Mouse (Mus musculus) E14TG2a.4 (cell line): ENCODE measurements around the gene Actl6b.
A peak's percentile ranks its signal among the peaks of the same experiment; 100 is the strongest.

ENCODE experiments used
- H3K27me3 ChIP-seq: 2 replicates; pipeline ENCODE4 v1.6.1; 2014; ENCODE audit warnings: low read length, control low read depth; ENCODE audit not compliant: insufficient read depth
- H3K36me3 ChIP-seq: 2 replicates; pipeline ENCODE4 v1.6.1; 2014; ENCODE audit warnings: low read length, control low read depth; ENCODE audit not compliant: insufficient read depth
- H3K4me1 ChIP-seq: replicated peaks from 2 replicates; pipeline ENCODE4 v1.6.1; 2014; ENCODE audit warnings: low read depth, low read length, control low read depth
- H3K4me3 ChIP-seq: replicated peaks from 2 replicates; pipeline ENCODE4 v1.5.1; 2014; ENCODE audit warnings: mild to moderate bottlenecking, low read length
- H3K9me3 ChIP-seq: 2 replicates; pipeline ENCODE4 v1.6.1; 2014; ENCODE audit warnings: low read length, control low read depth
- CTCF ChIP-seq: conservative IDR thresholded peaks from 2 replicates; pipeline ENCODE4 v1.5.1; 2014; ENCODE audit warnings: low read length
- NANOG ChIP-seq: IDR thresholded peaks from 2 replicates; pipeline ENCODE4 v1.6.1; 2014; ENCODE audit warnings: borderline replicate concordance, low read length, mixed read lengths
- POU5F1 ChIP-seq: IDR thresholded peaks from 2 replicates; pipeline ENCODE4 v1.6.1; 2014; ENCODE audit warnings: low read length, borderline replicate concordance

Gene Actl6b

GRCm38 (mm10) chr5:137532131-137532807 is 21.0 kb upstream of the Actl6b start:
- peaks cover 51% of the 10 kb centered on the region for H3K4me1 ChIP-seq
- peak overlapping the region; percentile 89 for H3K4me3 ChIP-seq
- peaks cover 14% of the 10 kb centered on the region for H3K27me3 ChIP-seq
- H3K36me3 ChIP-seq, result peaks cover 32% of the 10 kb centered on the region
- TF ChIP-seq CTCF (no peak), POU5F1 (no peak), NANOG (no peak)
- no peaks in the 10 kb centered on the region for H3K9me3 ChIP-seq

DNA sequence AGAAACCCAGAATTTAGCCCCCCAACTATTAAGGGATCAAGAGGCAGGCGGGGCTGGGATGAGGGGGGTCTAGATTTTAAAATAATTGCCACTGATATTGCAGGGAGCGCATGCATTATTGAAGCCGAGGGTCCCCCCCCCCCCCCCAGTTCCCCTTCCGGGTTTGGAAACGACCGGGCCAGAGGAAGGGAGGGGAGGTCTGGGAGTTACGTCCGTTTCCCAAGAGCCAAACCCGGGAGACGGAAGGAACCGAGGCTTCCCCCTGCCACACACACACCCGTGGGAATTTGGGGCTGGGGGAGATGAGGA is 20.6 kb upstream of the Actl6b start:
- Histone ChIP-seq H3K36me3 (peaks cover 27% of the 10 kb centered on the region), H3K9me3 (no peaks in the 10 kb centered on the region), H3K4me3 (peak overlapping the region; percentile 89), H3K27me3 (peaks cover 14% of the 10 kb centered on the region), H3K4me1 (peaks cover 51% of the 10 kb centered on the region)
- TF ChIP-seq CTCF (no peak), POU5F1 (no peak), NANOG (no peak)

- H3K27me3 ChIP-seq, result peaks cover 14% of the 10 kb centered on the region
- H3K9me3 ChIP-seq, result no peaks in the 10 kb centered on the region
- peaks cover 46% of the 10 kb centered on the region for H3K4me1 ChIP-seq
- TF ChIP-seq CTCF (no peak), NANOG (no peak), POU5F1 (no peak)
- H3K36me3 ChIP-seq, result peaks cover 22% of the 10 kb centered on the region
- peak within 1 kb of the TSS; percentile 89 for H3K4me3 ChIP-seq
Observed at GRCm38 (mm10) chr5:137533117-137533827, 20.0 kb upstream of the Actl6b start, which contains the start of the genes Epo and Gnb2. Gene Epo, minus strand, starts transcription at chr5:137533242. Gene Gnb2, minus strand, starts transcription at chr5:137533510.

DNA sequence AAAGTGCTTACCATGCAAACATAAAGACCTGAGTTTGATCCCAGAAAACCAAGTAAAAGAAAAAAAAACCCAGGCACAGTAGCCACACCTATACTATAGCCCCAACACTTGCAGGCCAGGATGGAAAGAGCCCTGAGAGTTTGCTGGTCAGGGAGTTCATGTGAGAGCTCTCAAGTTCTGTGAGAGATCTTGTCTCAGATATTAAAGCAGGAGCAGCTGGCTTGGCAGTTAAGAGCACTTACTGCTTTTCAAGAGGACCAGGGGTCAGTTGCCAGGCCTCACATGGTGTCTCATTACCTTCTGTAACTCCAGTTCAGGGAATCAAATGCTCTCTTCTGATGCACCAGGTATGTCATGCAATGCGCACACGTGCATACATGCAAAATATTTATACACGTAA is 18.6 kb upstream of the Actl6b start:
- no peak overlapping the region for H3K4me3 ChIP-seq
- TF ChIP-seq POU5F1, result no peak
- no peak for TF ChIP-seq CTCF
- TF ChIP-seq NANOG, result no peak
- no peaks in the 10 kb centered on the region for H3K9me3 ChIP-seq

GRCm38 (mm10) chr5:137535318-137535717 is 18.0 kb upstream of the Actl6b start:
- Histone ChIP-seq H3K4me3 (no peak overlapping the region), H3K9me3 (no peaks in the 10 kb centered on the region), H3K4me1 (peaks cover 26% of the 10 kb centered on the region), H3K27me3 (peaks cover 20% of the 10 kb centered on the region), H3K36me3 (peaks cover 1% of the 10 kb centered on the region)
- TF ChIP-seq NANOG, result no peak

More for the DNA sequence above, 18.6 kb upstream of the Actl6b start:
- H3K27me3 ChIP-seq, result peaks cover 20% of the 10 kb centered on the region
- peaks cover 7% of the 10 kb centered on the region for H3K36me3 ChIP-seq
- peaks cover 31% of the 10 kb centered on the region for H3K4me1 ChIP-seq

DNA sequence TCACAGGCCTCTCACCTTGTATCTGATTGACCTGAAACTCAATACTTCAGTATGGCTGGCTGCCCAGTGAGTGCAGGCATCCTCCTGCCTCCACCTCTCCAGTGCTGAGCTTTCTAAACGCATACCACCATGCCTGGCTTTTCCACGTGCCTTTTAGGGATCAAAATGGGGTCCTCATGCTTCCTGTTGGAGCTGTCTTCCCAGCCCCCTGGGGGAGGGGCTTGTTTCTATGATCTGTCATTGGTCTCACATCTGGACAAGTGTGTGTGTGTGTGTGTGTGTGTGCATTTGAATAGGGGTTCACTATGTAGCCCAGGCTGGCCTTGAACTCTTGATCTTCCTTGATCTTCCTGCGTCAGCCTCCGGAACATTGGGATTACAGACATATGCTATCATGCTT is 15.9 kb upstream of the Actl6b start:
- Histone ChIP-seq H3K9me3 (no peaks in the 10 kb centered on the region), H3K27me3 (peaks cover 11% of the 10 kb centered on the region), H3K4me3 (no peak overlapping the region), H3K4me1 (peaks cover 11% of the 10 kb centered on the region), H3K36me3 (no peaks in the 10 kb centered on the region)
- no peak for TF ChIP-seq NANOG
- TF ChIP-seq POU5F1, result no peak
- no peak for TF ChIP-seq CTCF

DNA sequence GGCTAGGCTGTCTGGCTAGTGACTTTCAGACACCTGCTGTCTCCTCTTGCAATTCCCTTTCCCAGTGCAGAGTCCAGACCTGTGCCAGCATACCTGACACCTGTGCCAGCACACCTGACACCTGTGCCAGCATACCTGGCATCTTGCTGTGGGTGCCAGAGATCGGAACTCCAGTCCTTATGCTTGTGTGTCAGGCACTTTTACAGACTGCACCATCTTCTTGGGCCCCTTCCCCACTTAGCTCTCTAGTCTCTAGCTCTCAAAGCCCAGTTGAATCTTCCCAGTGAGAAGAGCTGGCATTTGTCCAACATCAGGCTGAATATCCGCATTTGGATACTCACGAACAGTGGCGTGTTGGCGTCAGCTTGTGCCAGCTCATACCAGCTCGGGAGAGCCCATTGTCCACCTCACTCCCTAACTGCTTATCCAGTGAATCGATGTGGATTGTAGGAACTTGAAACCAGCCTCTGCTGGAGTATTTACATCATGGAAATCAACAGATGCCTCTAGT is 14.0 kb upstream of the Actl6b start:
- H3K4me3 ChIP-seq, result no peak overlapping the region
- H3K9me3 ChIP-seq, result no peaks in the 10 kb centered on the region
- H3K27me3 ChIP-seq, result peaks cover 11% of the 10 kb centered on the region
- no peaks in the 10 kb centered on the region for H3K36me3 ChIP-seq
- H3K4me1 ChIP-seq, result 0 out of 2 replicates have a peak, but pooled peaks cover 5% of the 10 kb centered on the region
- no peak for TF ChIP-seq CTCF
- TF ChIP-seq NANOG, result no peak

GRCm38 (mm10) chr5:137540991-137541390 is 12.3 kb upstream of the Actl6b start:
- Histone ChIP-seq H3K36me3 (no peaks in the 10 kb centered on the region), H3K4me3 (no peak overlapping the region), H3K27me3 (peaks cover 11% of the 10 kb centered on the region), H3K9me3 (no peaks in the 10 kb centered on the region), H3K4me1 (0 out of 2 replicates have a peak, but pooled peaks cover 5% of the 10 kb centered on the region)
- TF ChIP-seq CTCF, result no peak
- TF ChIP-seq POU5F1, result no peak
- no peak for TF ChIP-seq NANOG
